Mouse (Mus musculus) liver, embryonic 13.5 days (tissue): ENCODE data around the gene Agrp. TPM values are rescaled to one million over a fixed set of nuclear protein-coding genes. Genes with fewer than 3 reads are reported as not detected.

Experiments used
- ATAC-seq: fragments of 200-750 bp; cut with Nextera tagmentation; 2 replicates; pipeline ENCODE4 v1.8.0; 2017; ENCODE audit warnings: low read depth, mild to moderate bottlenecking, moderate number of reproducible peaks, moderate library complexity
- DNase-seq: peaks from one replicate; pipeline ENCODE4 v3.0.0; 2022
- H3K27ac ChIP-seq: fragments of 300-500 bp; sonication (generic); 2 replicates; pipeline ENCODE4 v1.5.1; 2015; ENCODE audit warnings: moderate library complexity, mild to moderate bottlenecking, inconsistent platforms
- H3K27me3 ChIP-seq: fragments of 300-500 bp; sonication (generic); 2 replicates; pipeline ENCODE4 v1.6.1; 2015; ENCODE audit warnings: mild to moderate bottlenecking, inconsistent platforms
- H3K36me3 ChIP-seq: fragments of 300-500 bp; sonication (generic); 2 replicates; pipeline ENCODE4 v1.6.1; 2015; ENCODE audit warnings: mild to moderate bottlenecking, inconsistent platforms
- H3K4me1 ChIP-seq: fragments of 300-500 bp; sonication (generic); replicated peaks from 2 replicates; pipeline ENCODE4 v1.6.1; 2015; ENCODE audit warnings: inconsistent platforms
- H3K4me2 ChIP-seq: fragments of 300-500 bp; sonication (generic); 2 replicates; pipeline ENCODE4 v1.6.1; 2015; ENCODE audit warnings: inconsistent platforms, mild to moderate bottlenecking, moderate library complexity
- H3K4me3 ChIP-seq: fragments of 300-500 bp; sonication (generic); replicated peaks from 2 replicates; pipeline ENCODE4 v1.5.1; 2015; ENCODE audit warnings: mild to moderate bottlenecking, inconsistent platforms
- H3K9ac ChIP-seq: fragments of 300-500 bp; sonication (generic); 2 replicates; pipeline ENCODE4 v1.6.1; 2015; ENCODE audit warnings: mild to moderate bottlenecking, inconsistent platforms
- H3K9me3 ChIP-seq: fragments of 300-500 bp; sonication (generic); replicated peaks from 2 replicates; pipeline ENCODE4 v1.6.1; 2016; ENCODE audit warnings: inconsistent platforms
- WGBS: fragments of 180-500 bp; shearing (Covaris S2); methylation state at CpG from one replicate; pipeline ENCODE4 v1.1.7; 2015; ENCODE audit not compliant: insufficient replicate concordance; 5-methylcytosine and 5-hydroxymethylcytosine counted together
- polyA plus RNA-seq: library from polyadenylated mRNA; unstranded; fragments of >200 nt; fragmentation: Nextera tagmentation; extraction: Ambion mirVana; gene quantifications from 2 replicates; pipeline ENCODE4 v1.2.1, GENCODE M21; 2015

Agrp gene
- polyA plus RNA-seq, 1 experiment from 2014 or later = 0.15 TPM

DNA sequence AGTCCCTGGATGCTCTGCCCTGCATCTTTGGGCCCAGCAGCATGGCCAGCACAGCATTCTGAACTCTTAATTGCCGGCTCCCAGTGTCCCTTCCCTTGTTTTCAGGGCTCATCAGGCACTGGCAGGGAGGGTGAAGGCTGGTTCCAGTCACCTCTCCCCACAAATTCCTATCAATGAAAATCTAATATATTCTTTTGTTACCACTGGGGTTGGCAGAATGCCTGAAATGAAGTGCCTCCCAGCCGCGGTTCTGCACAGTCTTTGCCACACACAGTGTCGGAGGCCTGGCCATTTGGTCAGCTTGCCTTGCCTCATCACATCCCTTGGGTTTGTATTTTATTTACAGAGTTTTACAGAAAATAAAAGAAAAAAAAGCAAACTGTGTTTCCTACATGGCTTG is 15.4 kb downstream of the Agrp start:
- peaks cover 21% of the 10 kb centered on the region for H3K4me1 ChIP-seq
- H3K9me3 ChIP-seq = no peaks in the 10 kb centered on the region
- WGBS = 76% methylated on average over 4 of the region's 4 CpGs
- peaks cover 58% of the 10 kb centered on the region for H3K36me3 ChIP-seq
- no peak for DNase-seq
- no peak overlapping the region for H3K4me2 ChIP-seq
- no peaks in the 10 kb centered on the region for H3K27me3 ChIP-seq
- ATAC-seq = no peak
- H3K27ac ChIP-seq = no peak overlapping the region
- no peak overlapping the region for H3K4me3 ChIP-seq
- H3K9ac ChIP-seq = no peak overlapping the region

DNA sequence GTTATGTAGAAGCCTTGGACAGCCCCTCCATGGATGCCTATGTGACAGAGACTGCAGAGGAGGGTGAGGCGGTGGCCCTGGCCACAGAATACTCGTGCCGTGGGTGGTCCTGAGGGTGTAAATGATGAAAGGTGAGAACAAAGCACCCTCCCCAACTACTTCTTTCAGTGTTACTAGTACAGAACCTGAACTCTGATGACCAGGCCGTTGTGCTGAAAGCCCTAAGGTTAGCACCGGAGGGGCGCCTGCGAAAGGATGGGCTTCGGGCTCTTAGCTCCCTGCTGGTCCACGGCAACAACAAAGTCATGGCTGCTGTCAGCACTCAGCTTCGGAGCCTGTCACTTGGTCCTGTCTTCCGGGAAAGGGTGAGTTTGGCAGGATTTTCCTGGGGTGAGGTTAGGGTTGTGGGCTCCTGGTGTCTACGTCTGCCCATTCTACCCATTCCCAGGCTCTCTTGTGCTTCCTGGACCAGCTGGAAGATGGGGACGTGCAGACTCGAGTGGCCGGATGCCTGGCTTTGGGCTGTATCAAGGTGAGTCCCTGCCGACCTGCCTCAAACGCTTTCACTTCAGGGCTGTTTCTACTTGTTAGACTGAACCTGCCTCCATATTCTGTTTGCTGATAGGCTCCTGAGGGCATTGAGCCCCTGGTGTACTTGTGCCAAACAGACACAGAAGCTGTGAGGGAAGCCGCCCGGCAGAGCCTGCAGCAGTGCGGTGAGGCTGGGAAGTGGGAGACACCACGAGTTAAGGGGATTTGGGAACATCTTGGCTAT is 16.1 kb downstream of the Agrp start:
- Histone ChIP-seq H3K4me3 (no peak overlapping the region), H3K9me3 (no peaks in the 10 kb centered on the region), H3K27ac (no peak overlapping the region), H3K4me2 (no peak overlapping the region), H3K9ac (no peak overlapping the region), H3K27me3 (no peaks in the 10 kb centered on the region), H3K36me3 (peaks cover 64% of the 10 kb centered on the region), H3K4me1 (peaks cover 21% of the 10 kb centered on the region)
- DNase-seq = no peak
- 81% methylated on average over 21 of the region's 21 CpGs for WGBS
- ATAC-seq = no peak

DNA sequence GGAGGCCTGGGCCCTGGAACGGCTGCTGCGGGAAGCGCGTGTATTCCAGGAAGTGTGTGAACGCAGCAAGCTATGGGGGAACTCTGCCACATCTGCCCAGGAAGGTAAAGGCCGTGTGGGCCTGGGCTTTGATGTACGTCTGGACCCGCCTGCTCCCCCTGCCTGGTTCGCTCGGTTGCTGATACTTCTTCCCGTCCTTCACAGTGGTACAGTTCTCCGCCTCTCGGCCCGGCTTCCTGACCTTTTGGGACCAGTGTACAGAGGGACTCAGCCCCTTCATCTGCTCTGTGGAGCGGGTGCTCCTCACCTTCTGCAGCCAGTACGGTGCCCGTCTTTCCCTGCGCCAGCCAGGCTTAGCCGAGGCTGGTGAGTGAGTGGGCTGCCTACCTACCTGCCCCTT is 17.0 kb downstream of the Agrp start:
- H3K9me3 ChIP-seq = no peaks in the 10 kb centered on the region
- H3K27me3 ChIP-seq = no peaks in the 10 kb centered on the region
- no peak overlapping the region for H3K4me2 ChIP-seq
- H3K36me3 ChIP-seq = peaks cover 73% of the 10 kb centered on the region
- DNase-seq = no peak
- no peak overlapping the region for H3K27ac ChIP-seq
- peak overlapping the region; percentile 17; the same call in 1 of the 2 replicates for H3K9ac ChIP-seq
- WGBS = 81% methylated on average over 19 of the region's 19 CpGs
- peaks cover 21% of the 10 kb centered on the region for H3K4me1 ChIP-seq
- H3K4me3 ChIP-seq = no peak overlapping the region
- no peak for ATAC-seq

DNA sequence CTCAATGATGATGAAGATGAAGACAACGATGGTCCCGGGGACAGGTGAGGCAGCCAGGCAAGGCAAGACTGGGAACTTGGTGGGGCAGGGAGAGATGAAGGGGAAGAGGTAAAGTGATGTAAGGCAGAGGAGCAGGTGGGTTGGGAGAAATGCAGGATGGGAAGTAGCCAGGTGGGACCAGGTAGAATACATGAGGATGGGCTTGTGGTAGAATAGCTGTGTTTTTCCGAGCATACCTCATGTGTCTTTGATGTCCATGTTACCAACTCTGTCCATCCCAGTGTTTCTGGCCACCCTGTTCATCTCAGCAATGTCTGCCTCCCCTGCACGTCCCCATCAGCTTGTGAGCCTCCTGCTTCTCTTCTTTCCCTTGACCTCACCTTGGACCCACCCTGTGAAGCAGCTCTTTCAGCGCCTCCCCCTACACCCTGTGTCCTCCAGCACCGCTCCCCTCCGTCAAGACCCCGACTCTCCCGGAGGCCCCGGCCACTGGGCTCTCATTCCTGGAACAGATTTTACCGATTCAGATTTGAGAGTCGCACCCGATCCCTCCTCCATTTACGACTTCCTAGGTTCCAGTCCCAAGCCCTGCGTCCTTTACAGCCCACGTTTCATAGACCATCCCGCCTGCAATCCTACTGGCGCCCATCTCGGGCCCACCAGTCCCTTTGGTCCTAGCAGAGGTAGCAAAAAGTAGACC is 18.2 kb downstream of the Agrp start:
- no peak for ATAC-seq
- no peak overlapping the region for H3K4me2 ChIP-seq
- H3K9me3 ChIP-seq = no peaks in the 10 kb centered on the region
- peaks cover 79% of the 10 kb centered on the region for H3K36me3 ChIP-seq
- peaks cover 32% of the 10 kb centered on the region for H3K4me1 ChIP-seq
- H3K27ac ChIP-seq = no peak overlapping the region
- peaks cover 6% of the 10 kb centered on the region for H3K27me3 ChIP-seq
- DNase-seq = no peak
- no peak overlapping the region for H3K9ac ChIP-seq
- H3K4me3 ChIP-seq = no peak overlapping the region
- WGBS = 86% methylated on average over 19 of the region's 19 CpGs

DNA sequence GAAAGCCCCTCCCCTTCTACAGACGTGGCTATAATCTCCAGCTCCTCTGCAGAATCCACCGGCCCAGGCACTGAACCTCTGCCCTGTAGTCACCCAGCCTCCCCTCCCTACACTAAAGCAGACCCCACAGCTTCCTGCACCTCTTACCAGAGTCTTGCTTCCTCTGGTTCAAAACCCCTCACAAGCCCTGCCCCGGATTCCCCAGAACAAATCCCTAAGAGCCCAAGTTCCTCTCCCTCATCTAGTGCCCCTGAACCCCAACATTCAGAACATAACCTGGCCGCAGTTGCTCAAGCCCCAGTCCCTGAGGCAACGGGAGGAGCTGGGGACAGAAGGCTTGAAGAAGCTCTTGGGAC is 18.9 kb downstream of the Agrp start:
- WGBS = 86% methylated on average over 5 of the region's 5 CpGs
- no peak for ATAC-seq
- Histone ChIP-seq H3K9me3 (no peaks in the 10 kb centered on the region), H3K4me1 (peaks cover 33% of the 10 kb centered on the region), H3K27ac (no peak overlapping the region), H3K4me2 (no peak overlapping the region), H3K4me3 (no peak overlapping the region), H3K27me3 (peaks cover 11% of the 10 kb centered on the region), H3K36me3 (peaks cover 79% of the 10 kb centered on the region), H3K9ac (no peak overlapping the region)
- no peak for DNase-seq

DNA sequence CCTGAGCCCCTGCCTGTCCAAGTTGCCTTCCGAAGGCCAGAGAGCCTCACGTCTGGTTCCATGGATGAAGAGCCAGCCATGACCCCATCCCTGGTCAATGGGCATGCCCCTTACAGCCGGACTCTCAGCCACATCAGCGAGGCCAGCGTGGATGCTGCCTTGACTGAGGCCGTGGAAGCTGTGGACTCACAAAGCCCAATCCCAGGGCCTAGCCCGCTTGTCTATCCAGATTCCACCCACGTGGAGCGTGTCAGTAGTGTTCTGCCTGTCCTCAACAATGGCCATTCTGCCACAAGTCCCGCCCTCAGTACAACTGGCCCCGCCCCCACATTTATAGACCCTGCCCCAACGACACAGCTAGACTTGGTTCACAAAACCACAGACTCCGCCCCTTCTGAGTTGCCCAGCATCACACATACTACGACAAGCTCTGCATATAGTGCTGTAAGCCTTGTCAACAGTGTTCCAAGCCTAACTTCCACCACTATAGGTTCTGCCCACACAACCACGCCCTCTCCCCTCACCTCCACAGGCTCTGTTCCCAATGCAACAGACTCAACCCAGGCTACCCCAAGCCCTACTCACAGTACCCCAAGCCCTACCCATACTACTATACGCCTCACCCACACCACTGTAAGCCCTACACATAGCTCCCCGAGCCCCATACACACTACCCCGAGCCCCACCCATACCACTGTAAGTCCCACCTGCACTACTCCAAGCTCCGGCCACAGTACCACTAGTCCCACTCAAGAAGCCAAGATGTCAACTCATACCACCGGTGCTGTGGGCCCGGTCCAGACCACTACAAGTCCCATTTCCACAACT is 19.5 kb downstream of the Agrp start:
- Histone ChIP-seq H3K9ac (no peak overlapping the region), H3K4me2 (no peak overlapping the region), H3K27me3 (peaks cover 11% of the 10 kb centered on the region), H3K36me3 (peaks cover 76% of the 10 kb centered on the region), H3K4me3 (no peak overlapping the region), H3K9me3 (no peaks in the 10 kb centered on the region), H3K27ac (no peak overlapping the region), H3K4me1 (peaks cover 33% of the 10 kb centered on the region)
- DNase-seq = no peak
- 76% methylated on average over 21 of the region's 21 CpGs for WGBS
- ATAC-seq = no peak

DNA sequence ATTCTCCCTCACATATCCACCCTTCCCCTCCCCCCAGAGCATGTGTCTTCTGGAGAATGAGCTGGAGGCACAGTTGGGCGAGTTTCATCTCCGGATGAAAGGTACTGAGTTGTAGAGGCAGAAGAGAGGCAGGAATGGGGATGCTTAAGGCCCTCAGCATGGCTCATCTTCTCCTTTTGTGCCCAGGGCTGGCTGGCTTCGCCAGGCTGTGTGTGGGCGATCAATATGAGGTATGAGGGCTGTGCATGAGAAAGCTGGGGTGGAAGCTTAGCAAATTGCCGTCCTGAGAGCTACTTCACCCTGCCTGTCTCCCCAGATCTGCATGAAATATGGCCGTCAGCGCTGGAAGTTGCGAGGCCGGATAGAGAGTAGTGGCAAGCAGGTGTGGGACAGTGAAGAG is 21.3 kb downstream of the Agrp start:
- no peaks in the 10 kb centered on the region for H3K9me3 ChIP-seq
- no peak for ATAC-seq
- WGBS = 89% methylated on average over 9 of the region's 9 CpGs
- H3K27ac ChIP-seq = no peak overlapping the region
- H3K9ac ChIP-seq = no peak overlapping the region
- peaks cover 20% of the 10 kb centered on the region for H3K27me3 ChIP-seq
- H3K4me2 ChIP-seq = no peak overlapping the region
- no peak overlapping the region for H3K4me3 ChIP-seq
- H3K4me1 ChIP-seq = peaks cover 42% of the 10 kb centered on the region
- DNase-seq = no peak
- H3K36me3 ChIP-seq = peaks cover 63% of the 10 kb centered on the region

DNA sequence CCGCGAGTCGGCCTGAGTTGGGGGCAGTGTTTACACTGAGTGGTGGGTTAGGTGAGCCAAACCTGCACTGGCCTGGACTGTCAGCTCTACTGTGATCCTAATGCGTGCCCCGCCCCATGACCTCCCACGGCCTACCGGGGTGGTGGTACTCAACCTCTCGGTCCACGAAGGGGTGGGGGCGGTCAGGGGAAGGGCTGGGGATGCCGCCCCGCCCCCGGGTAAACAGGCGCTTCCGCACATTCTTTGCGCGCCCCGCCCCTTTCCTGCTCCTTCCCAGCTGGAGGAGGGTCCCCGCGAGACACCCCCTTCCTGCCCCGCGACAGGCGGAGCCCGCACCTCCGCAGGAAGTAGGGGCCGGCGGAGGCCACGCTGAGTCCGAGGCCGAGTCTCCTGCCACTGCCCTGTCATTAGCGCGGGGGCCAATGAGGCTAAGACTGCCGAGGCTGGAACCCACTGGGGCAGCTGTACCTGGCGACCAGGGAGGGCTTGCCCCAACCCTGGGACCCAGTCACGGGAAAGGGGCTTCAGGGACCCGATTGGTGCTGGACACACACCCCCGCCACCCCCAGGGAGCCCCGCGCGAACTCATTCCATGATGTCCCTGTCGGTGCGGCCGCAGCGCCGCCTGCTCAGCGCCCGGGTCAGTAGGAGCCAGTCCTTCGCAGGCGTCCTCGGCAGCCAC is 23.2 kb downstream of the Agrp start:
- no peak overlapping the region; the same call in 1 of the 2 replicates for H3K27ac ChIP-seq
- ATAC-seq (no peak), DNase-seq (no peak)
- H3K36me3 ChIP-seq = peaks cover 43% of the 10 kb centered on the region
- peak overlapping the region; percentile 51 for H3K9ac ChIP-seq
- H3K4me2 ChIP-seq = peak overlapping the region; percentile 75
- H3K9me3 ChIP-seq = no peaks in the 10 kb centered on the region
- WGBS = 22% methylated on average over 50 of the region's 50 CpGs
- H3K4me3 ChIP-seq = peak overlapping the region; percentile 55
- H3K4me1 ChIP-seq = peaks cover 61% of the 10 kb centered on the region
- H3K27me3 ChIP-seq = peaks cover 20% of the 10 kb centered on the region

DNA sequence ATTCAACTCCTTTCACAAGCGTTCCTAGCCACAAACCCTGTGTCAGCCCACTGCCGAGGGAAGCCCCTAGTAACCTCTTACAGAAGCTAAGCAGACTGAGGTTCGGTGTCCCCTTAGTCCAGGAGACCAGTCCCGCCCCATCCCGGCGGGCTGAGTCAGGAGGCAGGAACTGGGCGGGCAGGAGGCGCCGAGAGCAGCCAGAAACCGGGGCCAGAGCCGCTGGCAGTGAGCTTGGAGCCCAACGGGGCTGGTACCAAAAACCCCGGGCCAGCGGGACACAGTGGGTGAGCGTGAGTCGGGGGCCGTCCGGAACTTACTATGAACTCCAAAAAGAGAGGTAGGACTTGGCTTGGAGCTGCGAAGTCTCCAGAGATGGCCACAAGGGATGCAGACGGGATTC is 24.2 kb downstream of the Agrp start:
- Histone ChIP-seq H3K4me3 (peak overlapping the region; percentile 14), H3K27me3 (peaks cover 20% of the 10 kb centered on the region), H3K27ac (no peak overlapping the region), H3K36me3 (peaks cover 34% of the 10 kb centered on the region), H3K4me1 (peaks cover 71% of the 10 kb centered on the region), H3K4me2 (peak overlapping the region; percentile 75), H3K9ac (0 out of 2 replicates have a peak overlapping the region, but pooled peaks have one; percentile 22), H3K9me3 (no peaks in the 10 kb centered on the region)
- DNase-seq = no peak
- ATAC-seq = no peak
- WGBS = 9% methylated on average over 20 of the region's 20 CpGs

DNA sequence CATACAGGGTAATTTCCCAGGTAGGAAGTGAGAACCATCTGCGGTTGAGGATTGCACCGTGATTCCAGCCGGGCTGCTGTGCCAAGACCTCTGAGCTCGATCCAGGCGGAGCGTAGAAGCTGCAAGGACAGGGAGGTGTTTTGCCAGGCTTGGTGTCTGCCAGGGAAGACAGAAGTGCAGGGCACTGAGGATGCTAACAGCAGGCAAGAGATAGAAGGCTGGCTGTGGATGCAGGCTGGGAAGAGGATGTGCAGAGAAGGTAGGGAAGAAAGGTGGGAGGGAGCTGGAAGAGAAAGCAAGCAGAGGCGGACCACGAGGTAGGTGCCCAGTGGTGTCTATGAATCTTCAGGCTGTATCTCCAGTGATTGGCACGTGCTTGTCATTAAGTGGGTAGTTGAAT is 25.4 kb downstream of the Agrp start:
- no peak overlapping the region for H3K9ac ChIP-seq
- no peak overlapping the region for H3K4me2 ChIP-seq
- H3K4me3 ChIP-seq = no peak overlapping the region
- no peak for DNase-seq
- 80% methylated on average over 9 of the region's 9 CpGs for WGBS
- no peak overlapping the region for H3K27ac ChIP-seq
- H3K9me3 ChIP-seq = no peaks in the 10 kb centered on the region
- ATAC-seq = no peak
- H3K27me3 ChIP-seq = peaks cover 20% of the 10 kb centered on the region
- H3K36me3 ChIP-seq = peaks cover 22% of the 10 kb centered on the region
- H3K4me1 ChIP-seq = peaks cover 83% of the 10 kb centered on the region

DNA sequence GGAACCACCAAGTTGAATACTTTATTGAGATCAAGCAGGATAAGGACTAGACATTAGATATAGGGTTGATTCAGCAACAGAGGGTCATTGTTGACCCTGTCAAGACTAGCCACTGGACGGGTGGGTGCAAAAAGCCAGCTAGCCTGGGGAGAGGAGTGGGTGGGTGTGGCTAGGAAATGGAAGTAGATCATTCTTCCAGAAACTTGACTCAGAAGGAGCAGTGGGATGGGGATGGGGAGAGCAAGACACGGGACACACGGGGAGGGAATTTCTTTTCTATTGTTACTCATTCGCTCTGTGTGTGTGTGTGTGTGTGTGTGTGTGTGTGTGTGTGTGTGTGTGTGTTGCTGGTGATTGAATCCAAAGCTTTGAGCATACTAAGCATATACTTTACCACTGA is 27.4 kb downstream of the Agrp start:
- Histone ChIP-seq H3K27ac (peak overlapping the region; percentile 78), H3K4me1 (peaks cover 99% of the 10 kb centered on the region), H3K4me2 (peak overlapping the region; percentile 48), H3K9ac (peak overlapping the region; percentile 27; the same call in 1 of the 2 replicates), H3K4me3 (peak overlapping the region; percentile 17; the same call in 1 of the 2 replicates), H3K36me3 (peaks cover 2% of the 10 kb centered on the region), H3K27me3 (peaks cover 20% of the 10 kb centered on the region), H3K9me3 (no peaks in the 10 kb centered on the region)
- DNase-seq (no peak), ATAC-seq (no peak)
- WGBS = 14% methylated on average over 4 of the region's 4 CpGs
